ENCODE assay signal across 35 mouse cellular contexts in genomic region chr12:104143286-104143685, GRCm38 (mm10). TPM values are rescaled to one million over a fixed set of nuclear protein-coding genes. Genes with fewer than 3 reads are reported as not detected.
DNase-seq lines count a peak whose midpoint lies in the region; ATAC-seq lines count a peak whose summit lies in the region.
"Had no signal": no experiment of that assay in that cellular context is flagged by ENCODE, and none has a peak within 500 bp of the region (broad histone marks: within the 10 kb centered on the region; RNA-seq: fewer than 3 reads in every experiment).

No protein-coding gene starts in this region.

- H3K4me2 ChIP-seq in kidney, embryonic 14.5 days (replicated peaks; ENCODE audit: low read depth, low read length) = no peak overlapping the region
- no peak overlapping the region for H3K4me2 ChIP-seq in midbrain, embryonic 16.5 days (ENCODE audit: low read length)
- no peak overlapping the region for H3K4me2 ChIP-seq in limb, embryonic 11.5 days (ENCODE audit: low read depth, severe bottlenecking)
- H3K4me2 ChIP-seq: embryonic facial prominence, embryonic 12.5 days; heart, embryonic 13.5 days; hindbrain, embryonic 14.5 days; limb, embryonic 15.5 days had no signal

- H3K9ac ChIP-seq in kidney, embryonic 14.5 days (ENCODE audit: low read depth, low read length) = no peak overlapping the region
- no peak overlapping the region for H3K9ac ChIP-seq in midbrain, embryonic 16.5 days (ENCODE audit: low read depth, low read length)
- H3K9ac ChIP-seq in limb, embryonic 11.5 days (ENCODE audit: low read length) = no peak overlapping the region
- H3K9ac ChIP-seq: embryonic facial prominence, embryonic 12.5 days; heart, embryonic 13.5 days; hindbrain, embryonic 14.5 days; limb, embryonic 15.5 days; liver, postnatal 0 days had no signal

- 54% methylated on average over 1 of the region's 1 CpGs for WGBS in heart, embryonic 10.5 days
- WGBS in kidney, embryonic 14.5 days = 75% methylated on average over 1 of the region's 1 CpGs
- WGBS in midbrain, embryonic 10.5 days = 75% methylated on average over 1 of the region's 1 CpGs
- 86% methylated on average over 1 of the region's 1 CpGs for WGBS in midbrain, embryonic 16.5 days
- WGBS in limb, embryonic 11.5 days = 73% methylated on average over 1 of the region's 1 CpGs

- H3K4me1 ChIP-seq in heart, embryonic 10.5 days = no peaks in the 10 kb centered on the region
- no peaks in the 10 kb centered on the region for H3K4me1 ChIP-seq in kidney, embryonic 14.5 days (ENCODE audit: control insufficient read depth, insufficient read depth, low read length)
- H3K4me1 ChIP-seq in midbrain, embryonic 10.5 days = no peaks in the 10 kb centered on the region
- H3K4me1 ChIP-seq in midbrain, embryonic 16.5 days (ENCODE audit: control insufficient read depth, insufficient read depth, low read length) = no peaks in the 10 kb centered on the region
- H3K4me1 ChIP-seq in limb, embryonic 11.5 days (ENCODE audit: control insufficient read depth, insufficient read depth, low read length) = no peaks in the 10 kb centered on the region
- H3K4me1 ChIP-seq: embryonic facial prominence, embryonic 12.5 days; heart, embryonic 13.5 days; limb, embryonic 15.5 days had no signal

- ATAC-seq in kidney, embryonic 14.5 days (ENCODE audit: low FRiP score, low TSS enrichment) = no peak
- ATAC-seq in midbrain, embryonic 16.5 days = no peak
- ATAC-seq in limb, embryonic 11.5 days (ENCODE audit: insufficient number of reproducible peaks, low FRiP score, low TSS enrichment, low read depth) = no peak
- ATAC-seq: forebrain, embryonic 16.5 days; liver, postnatal 0 days; Patski had no signal

- H3K36me3 ChIP-seq in heart, embryonic 10.5 days = no peaks in the 10 kb centered on the region
- no peaks in the 10 kb centered on the region for H3K36me3 ChIP-seq in kidney, embryonic 14.5 days (ENCODE audit: control insufficient read depth, insufficient read depth, low read length)
- no peaks in the 10 kb centered on the region for H3K36me3 ChIP-seq in midbrain, embryonic 10.5 days
- H3K36me3 ChIP-seq in midbrain, embryonic 16.5 days (ENCODE audit: control insufficient read depth, insufficient read depth, low read length) = no peaks in the 10 kb centered on the region
- no peaks in the 10 kb centered on the region for H3K36me3 ChIP-seq in limb, embryonic 11.5 days (ENCODE audit: control insufficient read depth, insufficient read depth, low read length)
- H3K36me3 ChIP-seq: embryonic facial prominence, embryonic 12.5 days; heart, embryonic 13.5 days; limb, embryonic 15.5 days had no signal

- peak; percentile 55 for DNase-seq in heart, embryonic 10.5 days (ENCODE audit: low spot score)
- DNase-seq in heart, adult 11 months = no peak
- peak; percentile 28 for DNase-seq in kidney, postnatal 14 days
- peak; percentile 1 for DNase-seq in midbrain, embryonic 10.5 days (ENCODE audit: low spot score)
- DNase-seq in limb, embryonic 11.5 days (ENCODE audit: low spot score) = peak; percentile 18
- DNase-seq: adrenal gland, postnatal 14 days; cerebellum, adult 11 months; cerebellum, adult 9-10 months; cerebellum, postnatal 36 days; embryo, embryonic 11 days; gastrocnemius, adult 2 months; gastrocnemius, postnatal 36 days; heart, adult 2 months; heart, postnatal 10 days; liver, postnatal 0 days; lung, postnatal 36 days; midbrain, embryonic 14.5 days; right cerebral cortex, adult 18-20 months; spleen, adult 18-20 months; thymus, adult 18-20 months; thymus, postnatal 4 days had no signal

- no peaks in the 10 kb centered on the region for H3K9me3 ChIP-seq in heart, embryonic 10.5 days
- H3K9me3 ChIP-seq in kidney, embryonic 14.5 days (ENCODE audit: control insufficient read depth, low read length) = no peaks in the 10 kb centered on the region
- H3K9me3 ChIP-seq in midbrain, embryonic 10.5 days (replicated peaks) = no peaks in the 10 kb centered on the region
- no peaks in the 10 kb centered on the region for H3K9me3 ChIP-seq in midbrain, embryonic 16.5 days (replicated peaks; ENCODE audit: control insufficient read depth, low read length, poor library complexity, severe bottlenecking)
- H3K9me3 ChIP-seq in limb, embryonic 11.5 days (ENCODE audit: control insufficient read depth, low read length) = no peaks in the 10 kb centered on the region
- H3K9me3 ChIP-seq: embryonic facial prominence, embryonic 12.5 days; heart, embryonic 13.5 days; limb, embryonic 15.5 days had no signal

- no peak overlapping the region for H3K4me3 ChIP-seq in heart, embryonic 10.5 days
- no peak overlapping the region for H3K4me3 ChIP-seq in kidney, embryonic 14.5 days (ENCODE audit: low read length)
- H3K4me3 ChIP-seq in midbrain, embryonic 10.5 days = no peak overlapping the region
- H3K4me3 ChIP-seq in midbrain, embryonic 16.5 days (ENCODE audit: low read depth, low read length) = no peak overlapping the region
- H3K4me3 ChIP-seq in limb, embryonic 11.5 days (ENCODE audit: low read depth, low read length) = no peak overlapping the region
- H3K4me3 ChIP-seq: embryonic facial prominence, embryonic 12.5 days; gastrocnemius, adult 2 months; heart, adult 2 months; heart, embryonic 13.5 days; layer of hippocampus, adult 2 months; left cerebral cortex, adult 2 months; limb, embryonic 15.5 days had no signal

- no peak overlapping the region for H3K27ac ChIP-seq in heart, embryonic 10.5 days
- no peak overlapping the region for H3K27ac ChIP-seq in kidney, embryonic 14.5 days (ENCODE audit: low read depth, low read length)
- H3K27ac ChIP-seq in midbrain, embryonic 10.5 days (replicated peaks) = no peak overlapping the region
- H3K27ac ChIP-seq in midbrain, embryonic 16.5 days (ENCODE audit: low read length) = no peak overlapping the region
- H3K27ac ChIP-seq in limb, embryonic 11.5 days (replicated peaks; ENCODE audit: low read depth, low read length) = no peak overlapping the region
- H3K27ac ChIP-seq: embryonic facial prominence, embryonic 12.5 days; gastrocnemius, adult 2 months; heart, adult 2 months; heart, embryonic 13.5 days; hindbrain, embryonic 14.5 days; kidney, postnatal 0 days; layer of hippocampus, adult 2 months; left cerebral cortex, adult 2 months; limb, embryonic 15.5 days; stomach, postnatal 0 days had no signal

- H3K27me3 ChIP-seq in heart, embryonic 10.5 days (ENCODE audit: insufficient read depth, poor library complexity, severe bottlenecking) = no peaks in the 10 kb centered on the region
- H3K27me3 ChIP-seq in kidney, embryonic 14.5 days (ENCODE audit: control insufficient read depth, insufficient read depth, low read length) = no peaks in the 10 kb centered on the region
- H3K27me3 ChIP-seq in midbrain, embryonic 10.5 days (ENCODE audit: low read depth, poor library complexity, severe bottlenecking) = no peaks in the 10 kb centered on the region
- H3K27me3 ChIP-seq in midbrain, embryonic 16.5 days (ENCODE audit: control insufficient read depth, insufficient read depth, low read depth, low read length) = no peaks in the 10 kb centered on the region
- no peaks in the 10 kb centered on the region for H3K27me3 ChIP-seq in limb, embryonic 11.5 days (ENCODE audit: control insufficient read depth, insufficient read depth, low read length)
- H3K27me3 ChIP-seq: embryonic facial prominence, embryonic 12.5 days; limb, embryonic 15.5 days; Patski had no signal

RNA-seq across cellular contexts. Expression of gene Serpina3c, which starts 10.4 kb away (rescaled TPM):
- polyA plus RNA-seq in heart, embryonic 10.5 days (2016; fragmentation: Nextera tagmentation; extraction: Ambion mirVana) = not detected in 2 replicates
- polyA plus RNA-seq in kidney, embryonic 14.5 days (2014; fragmentation: Nextera tagmentation; extraction: Ambion mirVana) = not detected in 2 replicates
- not detected in 2 replicates for polyA plus RNA-seq in midbrain, embryonic 10.5 days (2016; fragmentation: Nextera tagmentation; extraction: Ambion mirVana)
- polyA plus RNA-seq in midbrain, embryonic 16.5 days (2015; fragmentation: Nextera tagmentation; extraction: Ambion mirVana) = 0.08 TPM in 1 of 2 replicates, not detected in the other
- not detected in 2 replicates for polyA plus RNA-seq in limb, embryonic 11.5 days (2014; fragmentation: Nextera tagmentation; extraction: Ambion mirVana)
- polyA plus RNA-seq: embryonic facial prominence, embryonic 12.5 days; forebrain, embryonic 16.5 days; heart, embryonic 13.5 days; hindbrain, embryonic 14.5 days; midbrain, embryonic 14.5 days; neural tube, embryonic 11.5 days; stomach, postnatal 0 days had no signal

RNA-seq across cellular contexts. Expression of gene Serpina3b, which starts 15.5 kb away (rescaled TPM):
- 0.20 TPM in 1 of 2 replicates, not detected in the other for polyA plus RNA-seq in heart, embryonic 10.5 days (2016; fragmentation: Nextera tagmentation; extraction: Ambion mirVana)
- not detected in 2 replicates for polyA plus RNA-seq in kidney, embryonic 14.5 days (2014; fragmentation: Nextera tagmentation; extraction: Ambion mirVana)
- polyA plus RNA-seq in midbrain, embryonic 10.5 days (2016; fragmentation: Nextera tagmentation; extraction: Ambion mirVana) = not detected in 2 replicates
- polyA plus RNA-seq in midbrain, embryonic 16.5 days (2015; fragmentation: Nextera tagmentation; extraction: Ambion mirVana) = not detected in 2 replicates
- polyA plus RNA-seq in limb, embryonic 11.5 days (2014; fragmentation: Nextera tagmentation; extraction: Ambion mirVana) = not detected in 2 replicates
- polyA plus RNA-seq: embryonic facial prominence, embryonic 12.5 days; hindbrain, embryonic 14.5 days; kidney, postnatal 0 days; lung, embryonic 16.5 days; midbrain, embryonic 14.5 days; neural tube, embryonic 11.5 days; Patski had no signal

RNA-seq across cellular contexts. Expression of gene Serpina3a, which starts 30.8 kb away (rescaled TPM):
- polyA plus RNA-seq in heart, embryonic 10.5 days (2016; fragmentation: Nextera tagmentation; extraction: Ambion mirVana) = not detected in 2 replicates
- not detected in 2 replicates for polyA plus RNA-seq in kidney, embryonic 14.5 days (2014; fragmentation: Nextera tagmentation; extraction: Ambion mirVana)
- polyA plus RNA-seq in midbrain, embryonic 10.5 days (2016; fragmentation: Nextera tagmentation; extraction: Ambion mirVana) = not detected in 2 replicates
- not detected in 2 replicates for polyA plus RNA-seq in midbrain, embryonic 16.5 days (2015; fragmentation: Nextera tagmentation; extraction: Ambion mirVana)
- not detected in 2 replicates for polyA plus RNA-seq in limb, embryonic 11.5 days (2014; fragmentation: Nextera tagmentation; extraction: Ambion mirVana)
- polyA plus RNA-seq: embryonic facial prominence, embryonic 12.5 days; forebrain, embryonic 16.5 days; heart, adult 2 months; heart, embryonic 13.5 days; hindbrain, embryonic 14.5 days; kidney, postnatal 0 days; limb, embryonic 15.5 days; liver, postnatal 0 days; lung, embryonic 16.5 days; midbrain, embryonic 14.5 days; neural tube, embryonic 11.5 days; Patski; stomach, postnatal 0 days had no signal

RNA-seq across cellular contexts. Expression of gene Serpina5, which starts 42.4 kb away (rescaled TPM):
- 0.10 TPM in 1 of 2 replicates, not detected in the other for polyA plus RNA-seq in heart, embryonic 10.5 days (2016; fragmentation: Nextera tagmentation; extraction: Ambion mirVana)
- not detected in 2 replicates for polyA plus RNA-seq in kidney, embryonic 14.5 days (2014; fragmentation: Nextera tagmentation; extraction: Ambion mirVana)
- polyA plus RNA-seq in midbrain, embryonic 10.5 days (2016; fragmentation: Nextera tagmentation; extraction: Ambion mirVana) = not detected in 2 replicates
- not detected in 2 replicates for polyA plus RNA-seq in midbrain, embryonic 16.5 days (2015; fragmentation: Nextera tagmentation; extraction: Ambion mirVana)
- not detected in 2 replicates for polyA plus RNA-seq in limb, embryonic 11.5 days (2014; fragmentation: Nextera tagmentation; extraction: Ambion mirVana)
- polyA plus RNA-seq: embryonic facial prominence, embryonic 12.5 days; forebrain, embryonic 16.5 days; heart, adult 2 months; heart, embryonic 13.5 days; hindbrain, embryonic 14.5 days; kidney, postnatal 0 days; limb, embryonic 15.5 days; lung, embryonic 16.5 days; midbrain, embryonic 14.5 days; neural tube, embryonic 11.5 days had no signal
